Mouse (Mus musculus): Measurements from ENCODE around the gene Tsc22d1.
A peak's percentile ranks its signal among the peaks of the same experiment; 100 is the strongest.

Gene Tsc22d1

DNA sequence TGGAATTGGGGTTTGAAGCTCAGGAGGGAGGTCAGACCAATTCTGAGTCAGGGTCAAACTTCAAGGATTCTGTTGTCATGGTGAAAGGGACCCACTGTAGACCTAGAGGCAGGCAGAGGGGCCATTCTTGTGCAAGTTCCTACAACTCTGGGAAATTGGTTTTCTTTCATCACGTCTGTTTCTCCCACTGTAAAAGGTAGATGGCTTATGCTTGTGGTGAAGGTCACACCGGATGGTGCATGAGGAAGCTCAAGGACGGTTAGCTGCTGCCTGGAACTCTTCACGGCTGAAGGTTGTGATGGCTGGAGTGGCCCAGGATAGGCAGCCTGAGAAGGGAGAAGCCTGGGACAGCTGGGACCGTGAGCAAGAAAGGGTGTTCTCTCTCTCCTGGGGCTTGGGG is 103.5 kb downstream of the Tsc22d1 start:
- no peak for DNase-seq (ENCODE audit: low read depth, low spot score)

DNA sequence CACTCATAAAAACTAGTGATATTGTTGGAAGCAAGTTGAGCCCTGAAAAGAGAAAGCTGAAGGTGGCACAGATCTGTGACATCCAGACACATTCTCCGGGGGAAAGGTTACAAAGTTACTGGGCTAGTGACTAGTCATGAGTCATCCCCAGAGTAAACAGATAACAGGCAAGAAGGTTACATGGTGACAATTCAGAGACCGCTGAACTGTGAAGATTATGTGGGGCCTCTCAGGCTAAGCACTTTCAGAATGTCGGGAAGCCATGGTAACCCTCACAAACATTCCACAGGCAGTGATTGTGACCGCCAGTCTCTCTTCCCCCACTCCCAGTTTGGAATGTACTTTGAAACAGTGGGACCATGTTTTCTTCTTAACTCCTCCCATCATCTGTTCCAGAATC is 105.8 kb downstream of the Tsc22d1 start:
- DNase-seq (ENCODE audit: low read depth, low spot score): no peak

DNA sequence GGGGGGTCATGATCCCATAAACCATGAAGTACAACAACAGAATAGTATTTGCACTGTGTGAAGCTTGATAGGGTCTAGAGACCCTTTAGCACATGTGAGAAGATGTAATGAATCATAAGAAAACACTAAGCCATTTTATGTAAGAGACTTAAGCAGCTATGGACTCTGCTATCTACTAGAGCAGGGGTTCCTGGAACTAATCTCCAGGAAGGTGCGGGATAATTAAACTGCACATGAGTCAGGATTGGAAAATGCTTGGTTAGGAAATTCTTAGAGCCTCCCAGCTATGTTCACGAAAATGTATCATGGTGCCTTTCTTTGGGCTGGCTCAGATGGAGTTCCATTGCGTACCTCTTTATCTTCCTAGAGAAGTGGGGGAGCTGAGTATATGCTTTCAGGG is 106.5 kb downstream of the Tsc22d1 start:
- DNase-seq (ENCODE audit: low read depth, low spot score): no peak

DNA sequence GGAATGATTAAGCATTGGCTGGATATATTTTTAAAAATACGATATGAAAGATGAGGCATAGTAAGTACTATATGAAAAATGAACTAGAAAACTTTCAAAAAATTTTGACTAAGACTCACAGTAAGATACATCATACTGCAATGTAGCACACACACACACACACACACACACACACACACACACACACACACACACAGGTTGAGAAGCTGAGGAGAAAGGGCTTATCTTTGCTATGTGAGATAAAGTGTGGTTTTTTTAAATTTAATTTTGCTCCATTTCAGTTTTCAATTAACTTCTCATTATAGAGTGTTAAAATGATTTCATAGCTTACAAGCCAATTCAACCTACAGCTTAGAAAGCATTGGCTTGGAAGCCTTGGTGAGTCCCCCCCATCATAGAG is 108.6 kb downstream of the Tsc22d1 start:
- no peak for DNase-seq (ENCODE audit: low read depth, low spot score)

- no peak for DNase-seq (ENCODE audit: low read depth, low spot score)
Observed at GRCm38 (mm10) chr14:76526467-76526866, 111.7 kb downstream of the Tsc22d1 start.

GRCm38 (mm10) chr14:76527030-76527719 is 112.4 kb downstream of the Tsc22d1 start:
- DNase-seq (ENCODE audit: low read depth, low spot score): no peak

- DNase-seq (ENCODE audit: low read depth, low spot score): no peak
Observed at GRCm38 (mm10) chr14:76527758-76528313, 113.1 kb downstream of the Tsc22d1 start.

- DNase-seq (ENCODE audit: low read depth, low spot score): no peak
Observed at GRCm38 (mm10) chr14:76528641-76529040, 113.9 kb downstream of the Tsc22d1 start.

DNA sequence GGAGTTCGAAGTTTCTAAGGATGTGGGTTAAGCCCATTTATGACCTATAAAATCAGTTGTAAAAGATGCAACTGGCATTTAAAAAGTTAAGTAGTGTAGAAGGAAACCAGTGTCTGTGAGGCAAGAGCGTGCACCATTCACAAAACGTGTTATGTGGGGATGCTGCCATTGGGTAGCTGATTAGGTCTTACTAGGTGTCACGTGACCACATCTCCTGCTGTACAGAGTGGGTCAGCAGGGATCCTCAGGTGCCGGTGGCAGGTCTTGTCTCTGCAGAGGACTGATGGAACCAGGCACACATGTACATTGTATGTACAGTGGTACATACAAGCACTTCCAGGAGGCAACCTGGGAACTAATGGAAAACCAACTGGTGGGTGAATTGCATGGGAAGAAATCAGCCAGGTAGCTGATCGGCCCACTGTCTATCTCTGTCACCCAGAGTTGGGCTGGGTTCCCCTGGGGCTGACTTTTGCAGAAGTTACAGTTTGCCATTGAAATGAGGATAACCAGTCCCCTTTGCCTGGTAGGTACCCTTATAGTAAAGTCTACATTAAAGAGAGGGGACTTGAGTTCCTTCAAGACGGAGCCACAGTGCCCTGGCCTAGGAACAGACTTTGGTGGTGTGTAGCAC is 116.4 kb downstream of the Tsc22d1 start:
- no peak for DNase-seq (ENCODE audit: low read depth, low spot score)

DNA sequence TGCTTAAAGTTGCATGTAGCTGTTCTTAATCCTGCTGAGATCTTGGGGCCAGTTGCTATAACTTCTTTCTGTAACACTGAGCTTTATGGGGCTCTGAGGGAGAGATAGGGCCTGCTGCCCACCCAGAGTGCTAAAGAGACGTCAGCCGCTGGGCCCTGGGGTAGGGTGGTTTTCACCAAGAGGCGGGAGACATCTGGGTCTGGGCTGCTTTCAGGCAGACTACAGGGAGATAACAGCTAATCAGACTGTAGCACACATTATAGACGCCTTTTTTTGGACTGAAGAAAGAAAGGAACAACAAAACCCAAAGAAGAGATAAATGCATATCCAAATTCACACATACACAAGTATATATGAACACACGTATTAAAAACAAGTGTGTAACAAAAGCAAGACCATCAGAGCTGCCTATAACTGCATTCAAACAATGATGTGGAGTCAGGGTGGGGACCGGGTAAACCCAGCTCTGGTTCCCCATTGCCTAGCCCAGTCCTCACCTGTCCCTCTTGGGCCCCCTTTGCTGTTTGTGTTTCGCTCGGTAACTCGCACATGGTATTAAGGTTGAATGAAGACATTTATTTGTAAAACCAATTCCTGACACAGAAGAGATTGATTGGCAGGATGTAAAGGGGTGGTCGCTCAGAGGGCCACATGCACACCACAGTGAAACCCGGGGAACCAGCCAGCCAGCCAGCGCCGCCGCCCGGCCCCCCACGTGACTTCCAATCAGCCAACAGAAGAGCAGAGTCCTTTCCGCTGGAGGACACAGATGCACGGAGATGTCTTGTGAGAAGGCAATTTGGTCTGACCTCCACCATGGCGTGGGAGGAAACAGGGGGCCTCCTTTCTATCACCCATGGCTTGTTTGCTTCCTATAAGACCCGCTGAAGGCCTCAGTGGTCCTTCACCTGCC is 117.8 kb downstream of the Tsc22d1 start:
- DNase-seq (ENCODE audit: low read depth, low spot score): no peak

GRCm38 (mm10) chr14:76533170-76533815 is 118.5 kb downstream of the Tsc22d1 start:
- no peak for DNase-seq (ENCODE audit: low read depth, low spot score)

DNA sequence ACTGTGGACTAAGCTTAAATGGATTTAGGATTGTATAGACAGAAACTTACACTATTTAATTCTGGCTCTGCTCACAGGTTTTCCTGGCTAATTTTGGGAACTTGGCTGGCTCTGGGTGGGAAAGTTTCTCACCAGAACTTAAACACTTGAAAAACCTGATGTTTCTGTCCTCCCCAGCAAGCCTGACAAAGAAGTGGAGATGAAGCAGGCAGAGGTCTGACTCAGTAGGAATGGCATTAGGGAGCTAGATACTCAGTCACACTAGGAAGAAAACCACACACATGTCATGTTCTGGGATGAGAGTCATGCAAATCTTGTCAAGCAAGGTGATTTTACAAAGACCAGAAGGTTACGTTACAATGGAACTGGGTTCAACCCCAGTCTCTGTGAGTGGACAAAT is 120.3 kb downstream of the Tsc22d1 start:
- DNase-seq (ENCODE audit: low read depth, low spot score): no peak

- no peak for DNase-seq (ENCODE audit: low read depth, low spot score)
Observed at GRCm38 (mm10) chr14:76536921-76537320, 122.2 kb downstream of the Tsc22d1 start.

GRCm38 (mm10) chr14:76540005-76540670 is 125.4 kb downstream of the Tsc22d1 start:
- DNase-seq (ENCODE audit: low read depth, low spot score): no peak

- DNase-seq (ENCODE audit: low read depth, low spot score): no peak
Observed at GRCm38 (mm10) chr14:76541341-76541740, 126.6 kb downstream of the Tsc22d1 start.

DNA sequence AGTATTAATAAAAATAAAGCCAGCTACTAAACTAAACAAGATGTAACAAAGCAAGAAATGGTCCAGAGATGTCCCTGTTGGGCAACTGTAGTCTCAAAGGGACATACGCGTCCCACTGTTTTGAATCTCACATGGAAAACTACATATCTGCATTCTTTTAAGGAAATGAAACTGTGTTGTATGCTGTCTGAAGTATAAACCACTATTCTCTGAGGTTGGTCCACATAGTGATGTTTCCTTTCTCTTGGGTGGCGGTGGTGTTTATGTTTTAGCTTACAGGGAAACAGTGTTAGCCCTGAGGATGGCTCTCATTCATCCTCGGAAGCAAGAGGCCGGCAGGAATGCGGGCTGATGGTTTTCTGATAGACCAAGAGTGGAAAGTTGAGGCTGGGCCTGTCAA is 129.4 kb downstream of the Tsc22d1 start:
- DNase-seq (ENCODE audit: low read depth, low spot score): peak; percentile 2

DNA sequence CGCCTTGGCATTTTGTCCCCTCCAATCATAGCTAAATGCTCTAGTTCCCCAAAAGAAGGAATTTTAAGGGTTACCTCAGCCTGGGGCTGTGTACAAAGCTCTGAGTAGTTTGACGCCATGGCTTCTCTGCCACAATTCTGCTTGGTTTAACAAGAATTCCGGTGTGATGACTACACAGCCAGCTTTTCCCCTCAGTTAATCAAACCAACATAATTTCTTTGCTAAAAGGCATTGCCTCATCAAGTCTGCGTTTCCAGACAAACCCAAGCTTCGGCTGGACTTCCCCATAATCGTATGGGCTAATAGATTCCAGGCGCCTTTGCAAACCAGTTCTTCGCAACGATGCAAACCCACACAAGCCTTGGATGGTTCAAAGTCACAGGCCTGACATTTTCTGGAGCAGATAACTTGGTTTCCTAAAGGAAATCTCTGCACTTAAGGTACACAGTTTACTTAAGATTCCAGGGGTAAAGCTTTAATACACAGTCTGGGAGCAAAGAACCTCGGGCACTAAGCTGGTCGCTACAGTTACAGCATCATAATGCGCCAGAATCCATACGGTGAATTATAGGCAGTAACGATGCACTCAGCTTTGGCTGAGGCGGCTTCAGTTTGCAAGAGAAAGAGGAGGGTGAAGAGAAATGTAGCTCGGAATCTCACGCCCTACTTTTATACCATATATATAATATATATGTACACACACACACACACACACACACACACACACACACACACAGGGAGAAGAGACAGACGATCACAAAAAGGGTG is 140.7 kb downstream of the Tsc22d1 start:
- DNase-seq (ENCODE audit: low read depth, low spot score): no peak

GRCm38 (mm10) chr14:76556031-76556851 is 141.5 kb downstream of the Tsc22d1 start:
- DNase-seq (ENCODE audit: low read depth, low spot score): no peak

DNA sequence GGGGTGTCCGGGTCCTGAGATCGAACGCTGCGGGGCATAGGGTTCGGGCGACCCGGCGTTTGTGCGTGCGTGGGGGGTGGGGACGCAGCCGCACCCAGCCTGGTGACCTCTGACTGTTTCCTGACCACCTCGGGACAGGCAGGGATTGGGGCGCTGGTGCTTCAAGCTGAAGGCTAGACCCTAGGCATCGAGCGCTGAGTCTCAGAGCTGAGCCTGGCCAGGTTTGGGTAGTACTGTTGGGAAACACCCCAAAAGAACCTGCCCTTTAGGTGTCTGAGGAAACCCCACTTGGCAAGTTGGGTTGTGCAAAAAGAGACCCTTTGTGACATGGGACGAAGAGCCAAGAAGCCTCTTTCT is 142.1 kb downstream of the Tsc22d1 start, which contains the start of gene Serp2:
Gene Serp2 (minus strand): TSS at position 38 of the 357 bp plus-strand sequence.
- DNase-seq (ENCODE audit: low read depth, low spot score): no peak

Data from A20 (cell line).